Mouse (Mus musculus) thymus, adult 2 months (tissue): Measurements from ENCODE around the gene Igfbp5.

Experiments
- CTCF ChIP-seq: fragments of 200-500 bp; IDR thresholded peaks from 2 replicates; pipeline ENCODE4 v1.5.1; 2012; ENCODE audit warnings: mild to moderate bottlenecking, control low read depth, low read length, moderate library complexity, borderline replicate concordance; ENCODE audit not compliant: control insufficient read depth, poor library complexity, insufficient read depth; ENCODE audit errors: extremely low read depth
- POLR2A ChIP-seq: fragments of 200-500 bp; IDR thresholded peaks from 2 replicates; pipeline ENCODE4 v1.6.1; 2012; ENCODE audit warnings: mild to moderate bottlenecking, low read length, control low read depth, moderate library complexity; ENCODE audit not compliant: control insufficient read depth, poor library complexity, insufficient read depth; ENCODE audit errors: extremely low read depth

DNA sequence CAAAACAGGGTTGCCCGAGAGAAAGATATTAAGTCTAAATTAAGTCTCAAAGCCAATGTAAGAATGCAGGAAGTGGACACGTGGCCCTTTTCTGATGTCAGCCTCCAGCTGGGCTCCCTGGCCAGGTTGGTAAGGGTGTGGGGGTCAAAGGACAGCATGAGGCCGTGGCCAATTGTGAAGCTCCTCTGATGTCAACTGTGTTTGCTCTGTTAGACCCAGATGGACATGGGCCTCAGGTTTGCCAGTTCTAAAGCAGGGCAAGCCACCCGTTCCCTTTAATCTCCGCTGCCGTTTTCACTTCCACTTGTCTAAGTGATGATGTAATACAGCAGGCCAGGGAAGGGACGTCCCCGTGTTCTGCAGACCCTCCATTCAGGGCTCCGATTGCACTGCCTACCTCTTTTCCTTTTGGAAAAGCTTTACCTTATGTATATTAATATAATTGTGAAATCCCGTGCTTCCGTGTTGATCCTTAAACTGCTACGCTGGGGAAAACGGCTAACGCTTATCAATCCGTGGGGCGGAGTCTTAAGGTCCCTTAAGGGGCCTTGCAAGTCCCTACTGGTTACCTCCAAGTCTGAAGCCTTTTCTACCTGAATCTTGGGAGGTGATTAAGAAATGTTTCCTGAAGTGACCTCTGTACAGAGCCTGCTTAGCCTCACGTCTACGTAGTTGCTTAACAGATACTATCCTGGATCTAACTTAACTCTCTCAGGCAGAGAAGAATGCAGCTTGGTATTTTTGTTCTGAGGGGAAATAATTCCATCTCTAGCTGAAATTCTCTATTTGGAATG, 31.8 kb downstream of the Igfbp5 start:
- TF ChIP-seq CTCF: no peak
- TF ChIP-seq POLR2A: no peak
